Mouse (Mus musculus): Measurements from ENCODE around the gene Ngf. TPM values are rescaled to one million over a fixed set of nuclear protein-coding genes. Genes with fewer than 3 reads are reported as not detected.

The Ngf gene
- total and polyA plus RNA-seq, 3 experiments, result not detected

GRCm38 (mm10) chr3:102498113-102498512 lies 28.4 kb downstream of the Ngf start:
- no peak overlapping the region for H3K9ac ChIP-seq (ENCODE audit: insufficient read depth, low read depth)

GRCm38 (mm10) chr3:102498931-102499330 lies 29.2 kb downstream of the Ngf start:
- no peaks in the 10 kb centered on the region for H3K9me3 ChIP-seq (replicated peaks; ENCODE audit: low read length)
- H3K4me1 ChIP-seq (ENCODE audit: control insufficient read depth in 1 of 2, insufficient read depth in 2 of 2), result no peaks in the 10 kb centered on the region
- H3K9ac ChIP-seq (ENCODE audit: insufficient read depth, low read depth), result no peak overlapping the region
- no peak for DNase-seq (ENCODE audit: extremely low read depth)
- dilution Hi-C loops (cut with MboI; ENCODE audit: extremely low pct_ligation_motif_present, extremely low pct_unique_long_range_greater_than_20kb, low sequenced_read_pairs), result no loop called here
- H3K27me3 ChIP-seq (replicated peaks), result no peaks in the 10 kb centered on the region
- in situ Hi-C loops (cut with MboI; ENCODE audit: low pct_ligation_motif_present, low pct_unique_long_range_greater_than_20kb, low sequenced_read_pairs), result loop anchor here (25.0 kb wide), 1 partner anchor 188 kb away; no protein-coding TSS in a partner anchor
- TF ChIP-seq NELFE (IDR thresholded peaks at IDR 0.05; ENCODE audit: low read depth, low read length) (no peak), CHD2 (IDR thresholded peaks at IDR 0.05; ENCODE audit: low read length) (no peak), PAX5 (IDR thresholded peaks at IDR 0.05; ENCODE audit: low read length) (no peak), POLR2AphosphoS2 (IDR thresholded peaks at IDR 0.05; ENCODE audit: low read depth, low read length) (no peak), IRF4 (IDR thresholded peaks at IDR 0.05; ENCODE audit: low read depth, low read length) (no peak), ETS1 (conservative IDR thresholded peaks at IDR 0.05; ENCODE audit: low read depth, low read length) (no peak), RCOR1 (conservative IDR thresholded peaks at IDR 0.05; ENCODE audit: low read depth, low read length) (no peak), ZMIZ1 (IDR thresholded peaks at IDR 0.05; ENCODE audit: low read depth, low read length) (no peak), MAZ (IDR thresholded peaks at IDR 0.05; ENCODE audit: low read depth, low read length) (no peak), MAX (IDR thresholded peaks at IDR 0.05; ENCODE audit: low read length) (no peak), GABPA (IDR thresholded peaks at IDR 0.05; ENCODE audit: insufficient replicate concordance, low read depth, low read length) (no peak), TCF12 (IDR thresholded peaks at IDR 0.05; ENCODE audit: low read depth, low read length) (no peak), MEF2A (IDR thresholded peaks at IDR 0.05; ENCODE audit: borderline replicate concordance, low read depth, low read length) (no peak), KAT2A (IDR thresholded peaks at IDR 0.05; ENCODE audit: insufficient replicate concordance, low read length) (no peak), EP300 (IDR thresholded peaks at IDR 0.05; ENCODE audit: low read length) (no peak), ZC3H11A (IDR thresholded peaks at IDR 0.05; ENCODE audit: low read depth, low read length) (no peak), ZKSCAN1 (IDR thresholded peaks at IDR 0.05; ENCODE audit: borderline replicate concordance, low read depth, low read length) (no peak), CHD1 (IDR thresholded peaks at IDR 0.05; ENCODE audit: low read depth, low read length) (no peak), ZNF384 (IDR thresholded peaks at IDR 0.05; ENCODE audit: low read depth, low read length) (no peak), SIN3A (IDR thresholded peaks at IDR 0.05; ENCODE audit: low read length) (no peak)
- no peak overlapping the region for H3K27ac ChIP-seq (ENCODE audit: insufficient read depth, low read depth)
- no peaks in the 10 kb centered on the region for H3K36me3 ChIP-seq (replicated peaks in 1 of 2; ENCODE audit: control insufficient read depth in 1 of 2, insufficient read depth in 1 of 2, low read length in 1 of 2)
- H3K4me2 ChIP-seq (ENCODE audit: insufficient read depth, low read depth, poor library complexity, severe bottlenecking), result no peak overlapping the region
- H3K79me2 ChIP-seq (replicated peaks; ENCODE audit: control insufficient read depth, extremely low read depth, insufficient read depth, poor library complexity, severe bottlenecking), result no peaks in the 10 kb centered on the region
- no peak overlapping the region for H3K4me3 ChIP-seq (replicated peaks in 1 of 3; ENCODE audit: low read depth in 2 of 3, low read length in 2 of 3, poor library complexity in 1 of 3)

More at GRCm38 (mm10) chr3:102498113-102498512, 28.4 kb downstream of the Ngf start:
- H3K9me3 ChIP-seq (replicated peaks; ENCODE audit: low read length), result no peaks in the 10 kb centered on the region
- no peak overlapping the region for H3K4me3 ChIP-seq (replicated peaks in 1 of 3; ENCODE audit: low read depth in 2 of 3, low read length in 2 of 3, poor library complexity in 1 of 3)
- no peaks in the 10 kb centered on the region for H3K27me3 ChIP-seq (replicated peaks)
- dilution Hi-C loops (cut with MboI; ENCODE audit: extremely low pct_ligation_motif_present, extremely low pct_unique_long_range_greater_than_20kb, low sequenced_read_pairs), result no loop called here
- H3K36me3 ChIP-seq (replicated peaks in 1 of 2; ENCODE audit: control insufficient read depth in 1 of 2, insufficient read depth in 1 of 2, low read length in 1 of 2), result no peaks in the 10 kb centered on the region
- no peak overlapping the region for H3K4me2 ChIP-seq (ENCODE audit: insufficient read depth, low read depth, poor library complexity, severe bottlenecking)
- in situ Hi-C loops (cut with MboI; ENCODE audit: low pct_ligation_motif_present, low pct_unique_long_range_greater_than_20kb, low sequenced_read_pairs), result loop anchor here (25.0 kb wide), 1 partner anchor 189 kb away; no protein-coding TSS in a partner anchor
- TF ChIP-seq ZMIZ1 (IDR thresholded peaks at IDR 0.05; ENCODE audit: low read depth, low read length) (no peak), JUND (conservative IDR thresholded peaks at IDR 0.05; ENCODE audit: low read depth, low read length) (no peak), TCF12 (IDR thresholded peaks at IDR 0.05; ENCODE audit: low read depth, low read length) (no peak), CTCF (conservative IDR thresholded peaks at IDR 0.05 in 1 of 2, IDR thresholded peaks at IDR 0.05 in 1 of 2; ENCODE audit: low read depth in 2 of 2, low read length in 2 of 2) (no peak), MXI1 (IDR thresholded peaks at IDR 0.05; ENCODE audit: low read depth, low read length) (no peak), CHD2 (IDR thresholded peaks at IDR 0.05; ENCODE audit: low read length) (no peak), EP300 (IDR thresholded peaks at IDR 0.05; ENCODE audit: low read length) (no peak), USF1 (IDR thresholded peaks at IDR 0.05; ENCODE audit: low read depth, low read length) (no peak), RCOR1 (conservative IDR thresholded peaks at IDR 0.05; ENCODE audit: low read depth, low read length) (no peak), IRF4 (IDR thresholded peaks at IDR 0.05; ENCODE audit: low read depth, low read length) (no peak), POLR2A (IDR thresholded peaks at IDR 0.05; ENCODE audit: low read depth, low read length) (no peak), MYC (IDR thresholded peaks at IDR 0.05; ENCODE audit: low read depth, low read length) (no peak), PAX5 (IDR thresholded peaks at IDR 0.05; ENCODE audit: low read length) (no peak), USF2 (conservative IDR thresholded peaks at IDR 0.05; ENCODE audit: low read depth, low read length) (no peak), MAFK (IDR thresholded peaks at IDR 0.05; ENCODE audit: insufficient replicate concordance, low read length) (no peak), ELF1 (IDR thresholded peaks at IDR 0.05; ENCODE audit: low read depth, low read length) (no peak), KAT2A (IDR thresholded peaks at IDR 0.05; ENCODE audit: insufficient replicate concordance, low read length) (no peak), POLR2AphosphoS2 (IDR thresholded peaks at IDR 0.05; ENCODE audit: low read depth, low read length) (no peak)
- H3K79me2 ChIP-seq (replicated peaks; ENCODE audit: control insufficient read depth, extremely low read depth, insufficient read depth, poor library complexity, severe bottlenecking), result no peaks in the 10 kb centered on the region
- no peak for DNase-seq (ENCODE audit: extremely low read depth)
- no peak overlapping the region for H3K27ac ChIP-seq (ENCODE audit: insufficient read depth, low read depth)
- no peaks in the 10 kb centered on the region for H3K4me1 ChIP-seq (ENCODE audit: control insufficient read depth in 1 of 2, insufficient read depth in 2 of 2)
